Mouse (Mus musculus) bone marrow, adult 2 months (tissue): ENCODE data around the gene Slc9a3r2. TPM values are rescaled to one million over a fixed set of nuclear protein-coding genes. Genes with fewer than 3 reads are reported as not detected.

ENCODE experiments used
- H3K27ac ChIP-seq: fragments of 200-500 bp; 2 replicates; pipeline ENCODE4 v1.5.1; 2012; ENCODE audit warnings: low read depth, mild to moderate bottlenecking, control low read depth, inconsistent platforms, low read length; ENCODE audit not compliant: control insufficient read depth, poor library complexity, insufficient read depth
- H3K4me1 ChIP-seq: fragments of 200-500 bp; 2 replicates; pipeline ENCODE4 v1.6.1; 2011; ENCODE audit warnings: low read length; ENCODE audit not compliant: control insufficient read depth, insufficient read depth
- H3K4me3 ChIP-seq: fragments of 200-500 bp; replicated peaks from 2 replicates; pipeline ENCODE3; 2011; ENCODE audit warnings: mild to moderate bottlenecking, low read depth, low read length, control low read depth; ENCODE audit not compliant: control insufficient read depth
- CTCF ChIP-seq: fragments of 200-500 bp; IDR thresholded peaks from 2 replicates; pipeline ENCODE4 v1.5.1; 2011; ENCODE audit warnings: low read length, control low read depth; ENCODE audit not compliant: control insufficient read depth, insufficient read depth
- POLR2A ChIP-seq: fragments of 200-500 bp; IDR thresholded peaks from 2 replicates; pipeline ENCODE4 v1.6.1; 2011; ENCODE audit warnings: low read depth, mild to moderate bottlenecking, control low read depth, low read length, borderline replicate concordance; ENCODE audit not compliant: control insufficient read depth
- WGBS: fragments of 180-500 bp; shearing (Covaris S2); methylation state at CpG from one replicate; pipeline ENCODE4 v1.1.7; 2018; 5-methylcytosine and 5-hydroxymethylcytosine counted together
- polyA plus RNA-seq: library from polyadenylated mRNA; stranded (reverse); fragments of >200 nt; gene quantifications from 2 replicates; pipeline ENCODE4 v1.2.4, GENCODE M21; 2011; ENCODE audit warnings: low replicate concordance; ENCODE audit not compliant: missing spikeins, insufficient read depth, insufficient read length

Slc9a3r2 gene
- polyA plus RNA-seq, 1 experiment: 5.2 TPM

- no peak for TF ChIP-seq POLR2A
- no peak for TF ChIP-seq CTCF
- Histone ChIP-seq H3K4me3 (no peak overlapping the region), H3K27ac (no peak overlapping the region), H3K4me1 (no peaks in the 10 kb centered on the region; the same call in 1 of the 2 replicates)
- 64% methylated on average over 7 of the region's 7 CpGs for WGBS
Observed at GRCm38 (mm10) chr17:24644030-24644715, 6.0 kb downstream of the Slc9a3r2 start.

GRCm38 (mm10) chr17:24642791-24643343 lies 7.3 kb downstream of the Slc9a3r2 start:
- no peaks in the 10 kb centered on the region for H3K4me1 ChIP-seq
- TF ChIP-seq CTCF (no peak), POLR2A (no peak)
- 88% methylated on average over 6 of the region's 6 CpGs for WGBS
- no peak overlapping the region for H3K27ac ChIP-seq
- H3K4me3 ChIP-seq: no peak overlapping the region

GRCm38 (mm10) chr17:24641944-24642343 lies 8.2 kb downstream of the Slc9a3r2 start:
- H3K27ac ChIP-seq: no peak overlapping the region
- no peaks in the 10 kb centered on the region for H3K4me1 ChIP-seq
- no peak for TF ChIP-seq POLR2A
- TF ChIP-seq CTCF: no peak
- WGBS: 90% methylated on average over 14 of the region's 14 CpGs
- H3K4me3 ChIP-seq: no peak overlapping the region

- Histone ChIP-seq H3K27ac (no peak overlapping the region), H3K4me1 (no peaks in the 10 kb centered on the region), H3K4me3 (no peak overlapping the region)
- TF ChIP-seq POLR2A (no peak), CTCF (no peak)
- WGBS: 90% methylated on average over 15 of the region's 15 CpGs
Observed at GRCm38 (mm10) chr17:24640581-24640980, 9.5 kb downstream of the Slc9a3r2 start.

GRCm38 (mm10) chr17:24640119-24640518 lies 10.0 kb downstream of the Slc9a3r2 start:
- Histone ChIP-seq H3K4me1 (no peaks in the 10 kb centered on the region), H3K4me3 (no peak overlapping the region), H3K27ac (no peak overlapping the region)
- 82% methylated on average over 7 of the region's 7 CpGs for WGBS
- TF ChIP-seq CTCF: no peak
- TF ChIP-seq POLR2A: no peak

GRCm38 (mm10) chr17:24639571-24639988 lies 10.5 kb downstream of the Slc9a3r2 start:
- TF ChIP-seq POLR2A (no peak), CTCF (no peak)
- H3K4me3 ChIP-seq: no peak overlapping the region
- WGBS: 91% methylated on average over 5 of the region's 5 CpGs
- no peaks in the 10 kb centered on the region for H3K4me1 ChIP-seq
- no peak overlapping the region for H3K27ac ChIP-seq

GRCm38 (mm10) chr17:24638840-24639239 lies 11.3 kb downstream of the Slc9a3r2 start:
- Histone ChIP-seq H3K27ac (no peak overlapping the region), H3K4me1 (no peaks in the 10 kb centered on the region), H3K4me3 (no peak overlapping the region)
- WGBS: 76% methylated on average over 9 of the region's 9 CpGs
- TF ChIP-seq CTCF (no peak), POLR2A (no peak)

GRCm38 (mm10) chr17:24638214-24638613 lies 11.9 kb downstream of the Slc9a3r2 start:
- no peak for TF ChIP-seq CTCF
- no peak for TF ChIP-seq POLR2A
- WGBS: 85% methylated on average over 4 of the region's 4 CpGs
- H3K27ac ChIP-seq: no peak overlapping the region
- H3K4me1 ChIP-seq: peaks cover 2% of the 10 kb centered on the region
- H3K4me3 ChIP-seq: no peak overlapping the region
